ENCODE assay signal across 8 mouse cellular contexts in the genomic region with DNA sequence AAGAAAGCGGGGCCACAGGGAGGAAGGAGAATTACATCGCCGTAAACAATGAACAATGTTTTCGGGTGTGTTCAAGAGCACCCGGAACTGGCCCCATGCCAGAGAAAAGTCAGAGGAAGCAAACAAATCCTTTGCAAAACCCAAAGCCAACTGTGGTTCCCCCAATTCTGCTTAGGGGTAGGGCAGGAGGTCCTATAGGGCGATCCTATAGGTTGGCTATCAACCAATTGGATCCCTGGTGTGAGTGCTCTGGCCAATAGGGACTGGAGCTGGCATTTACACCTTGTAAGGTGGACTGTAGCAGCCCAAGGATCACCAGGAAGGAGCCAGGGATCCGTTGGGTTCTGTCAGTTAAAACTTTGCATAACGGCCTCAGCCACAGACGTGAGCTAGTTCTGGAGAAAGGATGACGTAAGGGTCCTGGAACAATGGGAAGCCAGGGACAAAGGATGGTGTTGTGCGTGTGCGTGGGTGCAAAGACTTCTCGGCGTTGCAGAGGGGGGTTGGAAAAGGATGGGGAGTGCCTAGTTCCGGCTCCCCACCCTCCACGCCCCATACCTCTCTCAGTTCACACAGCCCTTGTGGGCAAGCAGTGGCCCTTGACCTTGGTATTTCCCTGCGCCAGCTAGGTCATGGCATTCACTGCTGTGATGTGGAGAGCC. TPM values are rescaled to one million over a fixed set of nuclear protein-coding genes. Genes with fewer than 3 reads are reported as not detected.
DNase-seq lines count a peak whose midpoint lies in the region; ATAC-seq and TF ChIP-seq lines count a peak whose summit lies in the region.

No protein-coding gene starts in this region.

- H3K4me3 ChIP-seq in layer of hippocampus, adult 2 months, result no peak overlapping the region
- H3K4me3 ChIP-seq in embryonic facial prominence, embryonic 12.5 days, result no peak overlapping the region
- H3K4me3 ChIP-seq in intestine, embryonic 16.5 days (ENCODE audit: low read length), result no peak overlapping the region

- DNase-seq in layer of hippocampus, adult 2 months (ENCODE audit: low spot score in 2 of 2), result no peak
- no peak for DNase-seq in layer of hippocampus, postnatal 36 days
- peak; percentile 77 for DNase-seq in lung, postnatal 36 days
- no peak for DNase-seq in layer of hippocampus, adult 18-20 months (ENCODE audit: low spot score in 2 of 2)
- DNase-seq in thymus, postnatal 10 days (ENCODE audit: low spot score in 2 of 2), result no peak
- no peak for DNase-seq in MN1 (ENCODE audit: low spot score)

- 0 out of 2 replicates have a peak overlapping the region, but pooled peaks have one; percentile 1 for H3K4me2 ChIP-seq in embryonic facial prominence, embryonic 12.5 days (replicated peaks)
- H3K4me2 ChIP-seq in intestine, embryonic 16.5 days (ENCODE audit: low read depth, low read length), result no peak overlapping the region

- no peaks in the 10 kb centered on the region for H3K9me3 ChIP-seq in embryonic facial prominence, embryonic 12.5 days
- H3K9me3 ChIP-seq in intestine, embryonic 16.5 days (ENCODE audit: control insufficient read depth, low read length), result no peaks in the 10 kb centered on the region

- peak overlapping the region; percentile 82 for H3K27ac ChIP-seq in layer of hippocampus, adult 2 months
- H3K27ac ChIP-seq in embryonic facial prominence, embryonic 12.5 days, result no peak overlapping the region
- H3K27ac ChIP-seq in intestine, embryonic 16.5 days (ENCODE audit: low read length), result no peak overlapping the region

- TF ChIP-seq CTCF in layer of hippocampus, adult 2 months (conservative IDR thresholded peaks at IDR 0.05), result no peak

- no peaks in the 10 kb centered on the region; the same call in 1 of the 2 replicates for H3K27me3 ChIP-seq in embryonic facial prominence, embryonic 12.5 days
- no peaks in the 10 kb centered on the region for H3K27me3 ChIP-seq in intestine, embryonic 16.5 days (replicated peaks; ENCODE audit: control insufficient read depth, insufficient read depth, low read length)

- ATAC-seq in embryonic facial prominence, embryonic 12.5 days (ENCODE audit: insufficient number of reproducible peaks, insufficient read depth, low FRiP score, low TSS enrichment), result no peak
- ATAC-seq in intestine, embryonic 16.5 days, result peak; percentile 45; the same call in 1 of the 2 replicates

- 43% methylated on average over 17 of the region's 17 CpGs for WGBS in embryonic facial prominence, embryonic 12.5 days
- 44% methylated on average over 17 of the region's 17 CpGs for WGBS in intestine, embryonic 16.5 days

- H3K4me1 ChIP-seq in embryonic facial prominence, embryonic 12.5 days, result peaks cover 13% of the 10 kb centered on the region; the same call in 1 of the 2 replicates
- peaks cover 7% of the 10 kb centered on the region; the same call in 1 of the 2 replicates for H3K4me1 ChIP-seq in intestine, embryonic 16.5 days (ENCODE audit: control insufficient read depth, insufficient read depth, low read length)

- H3K9ac ChIP-seq in embryonic facial prominence, embryonic 12.5 days, result no peak overlapping the region
- H3K9ac ChIP-seq in intestine, embryonic 16.5 days (ENCODE audit: low read depth, low read length), result no peak overlapping the region

- no peaks in the 10 kb centered on the region for H3K36me3 ChIP-seq in embryonic facial prominence, embryonic 12.5 days
- H3K36me3 ChIP-seq in intestine, embryonic 16.5 days (ENCODE audit: control insufficient read depth, insufficient read depth, low read length), result no peaks in the 10 kb centered on the region

RNA-seq across cellular contexts. Expression of gene Clic4, which starts 34.5 kb away (rescaled TPM):
- 10 to 100 TPM; 31.2 to 34.2 TPM for total RNA-seq in layer of hippocampus, adult 2 months (2021)
- total RNA-seq in layer of hippocampus, postnatal 36 days (2021), result 10 to 100 TPM; 36.3 to 40.6 TPM
- polyA plus RNA-seq in embryonic facial prominence, embryonic 12.5 days (2016; fragmentation: Nextera tagmentation; extraction: Ambion mirVana), result 171 and 176 TPM in 2 replicates
- polyA plus RNA-seq in intestine, embryonic 16.5 days (2015; fragmentation: Nextera tagmentation; extraction: Ambion mirVana), result 107 and 109 TPM in 2 replicates
- total RNA-seq in layer of hippocampus, adult 18-20 months (2021), result 10 to 100 TPM; 40.1 to 40.2 TPM

RNA-seq across cellular contexts. Expression of gene Srrm1, which starts 46.0 kb away (rescaled TPM):
- 100 to 1,000 TPM; 136 to 153 TPM for total RNA-seq in layer of hippocampus, adult 2 months (2021)
- 100 to 1,000 TPM; 123 to 143 TPM for total RNA-seq in layer of hippocampus, postnatal 36 days (2021)
- polyA plus RNA-seq in embryonic facial prominence, embryonic 12.5 days (2016; fragmentation: Nextera tagmentation; extraction: Ambion mirVana), result 257 and 276 TPM in 2 replicates
- 152 and 176 TPM in 2 replicates for polyA plus RNA-seq in intestine, embryonic 16.5 days (2015; fragmentation: Nextera tagmentation; extraction: Ambion mirVana)
- 100 to 1,000 TPM; 117 to 138 TPM for total RNA-seq in layer of hippocampus, adult 18-20 months (2021)
